Mouse (Mus musculus) bone marrow macrophage, adult 2 months (primary cell): ENCODE data around the gene Tmem189. TPM values are rescaled to one million over a fixed set of nuclear protein-coding genes. Genes with fewer than 3 reads are reported as not detected.
"Not testable (repeated sequence)": the region's sequence is repeated elsewhere in the genome, so short reads cannot be mapped to it uniquely, and the experiment has no call there.

Experiments used
- H3K27ac ChIP-seq: 2 replicates; pipeline ENCODE4 v1.5.1; 2012; ENCODE audit warnings: low read depth, low read length; ENCODE audit not compliant: insufficient read depth
- H3K4me1 ChIP-seq: 2 replicates; pipeline ENCODE4 v1.6.1; 2012; ENCODE audit warnings: low read length; ENCODE audit not compliant: control insufficient read depth, insufficient read depth
- H3K4me3 ChIP-seq: 2 replicates; pipeline ENCODE4 v1.5.1; 2012; ENCODE audit warnings: mild to moderate bottlenecking, low read length, moderate library complexity; ENCODE audit not compliant: insufficient read depth
- CTCF ChIP-seq: IDR thresholded peaks from 2 replicates; pipeline ENCODE4 v1.5.1; 2012; ENCODE audit warnings: low read depth, mild to moderate bottlenecking, low read length, moderate library complexity
- POLR2A ChIP-seq: IDR thresholded peaks from 2 replicates; pipeline ENCODE4 v1.6.1; 2012; ENCODE audit warnings: mild to moderate bottlenecking, low read depth, low read length, borderline replicate concordance
- polyA plus RNA-seq: library from polyadenylated mRNA; stranded (reverse); fragments of >200 nt; gene quantifications from 2 replicates; pipeline ENCODE4 v1.2.4, GENCODE M21; 2012; ENCODE audit not compliant: missing spikeins, insufficient read depth, insufficient read length

The Tmem189 gene
- polyA plus RNA-seq, 1 experiment: 138 TPM

DNA sequence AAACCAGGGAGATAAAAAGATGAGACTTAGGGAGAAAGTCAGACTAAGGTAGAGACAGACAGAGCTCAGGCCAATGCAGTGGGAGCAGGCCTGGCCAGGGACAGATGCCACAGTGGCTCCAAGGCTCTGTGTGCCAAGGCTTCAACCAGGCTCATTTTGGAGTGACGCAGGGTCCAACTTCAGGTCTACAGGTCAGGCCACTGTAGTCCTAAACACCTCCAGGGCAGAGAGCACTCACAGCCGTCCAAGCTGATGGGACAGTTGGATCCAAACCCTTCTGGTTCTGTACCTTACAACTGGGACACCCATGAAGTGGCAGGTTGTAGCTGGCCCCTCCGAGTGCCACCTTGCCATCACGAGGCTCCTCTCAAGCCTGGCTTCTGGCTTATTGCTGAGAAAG lies 31.6 kb downstream of the Tmem189 start:
- Histone ChIP-seq H3K27ac (peak overlapping the region; percentile 99), H3K4me3 (peak overlapping the region; percentile 79), H3K4me1 (peaks cover 51% of the 10 kb centered on the region)
- TF ChIP-seq POLR2A: no peak
- no peak for TF ChIP-seq CTCF

DNA sequence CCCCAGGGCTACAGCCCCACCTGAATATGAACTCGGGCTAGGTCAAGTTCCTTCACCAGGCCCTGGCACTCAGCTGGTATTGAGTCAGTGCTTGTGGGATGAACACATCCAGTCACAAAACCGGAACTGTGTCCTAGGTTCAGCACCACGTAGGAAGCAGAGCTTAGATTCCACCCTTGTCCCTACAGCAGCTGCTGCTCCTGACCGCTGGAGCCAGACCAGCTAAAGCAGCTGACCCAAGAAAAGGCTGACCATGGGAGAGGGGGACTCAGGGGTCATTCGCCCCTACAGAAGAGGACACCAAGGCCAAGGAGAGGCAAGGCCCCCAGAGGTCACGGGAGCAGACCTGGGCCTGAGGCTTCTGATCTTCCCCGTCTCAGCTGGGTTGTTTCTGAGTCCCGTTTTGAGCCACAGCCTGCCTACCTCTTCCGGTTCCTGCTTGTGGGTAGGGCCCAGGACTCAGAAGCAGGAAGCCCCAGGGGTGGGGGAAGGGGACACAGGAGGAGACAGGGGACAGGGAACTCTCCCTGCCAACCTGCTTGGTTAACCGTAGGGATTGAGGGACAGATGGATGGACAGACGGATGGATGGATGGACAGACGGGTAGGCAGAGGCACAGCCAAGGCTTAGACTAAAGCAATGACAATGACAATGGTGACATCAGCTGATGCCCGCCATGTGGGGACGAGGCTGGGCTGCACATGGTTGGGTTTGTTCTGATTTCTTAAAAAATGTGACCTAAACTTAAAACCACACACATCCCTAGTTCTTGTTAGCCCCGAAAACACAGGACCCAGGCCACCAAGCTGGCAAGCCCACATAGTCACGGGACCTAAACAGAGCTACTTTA lies 32.8 kb downstream of the Tmem189 start:
- Histone ChIP-seq H3K27ac (peak overlapping the region; percentile 99), H3K4me1 (peaks cover 54% of the 10 kb centered on the region), H3K4me3 (peak overlapping the region; percentile 79)
- TF ChIP-seq POLR2A (no peak), CTCF (no peak)

DNA sequence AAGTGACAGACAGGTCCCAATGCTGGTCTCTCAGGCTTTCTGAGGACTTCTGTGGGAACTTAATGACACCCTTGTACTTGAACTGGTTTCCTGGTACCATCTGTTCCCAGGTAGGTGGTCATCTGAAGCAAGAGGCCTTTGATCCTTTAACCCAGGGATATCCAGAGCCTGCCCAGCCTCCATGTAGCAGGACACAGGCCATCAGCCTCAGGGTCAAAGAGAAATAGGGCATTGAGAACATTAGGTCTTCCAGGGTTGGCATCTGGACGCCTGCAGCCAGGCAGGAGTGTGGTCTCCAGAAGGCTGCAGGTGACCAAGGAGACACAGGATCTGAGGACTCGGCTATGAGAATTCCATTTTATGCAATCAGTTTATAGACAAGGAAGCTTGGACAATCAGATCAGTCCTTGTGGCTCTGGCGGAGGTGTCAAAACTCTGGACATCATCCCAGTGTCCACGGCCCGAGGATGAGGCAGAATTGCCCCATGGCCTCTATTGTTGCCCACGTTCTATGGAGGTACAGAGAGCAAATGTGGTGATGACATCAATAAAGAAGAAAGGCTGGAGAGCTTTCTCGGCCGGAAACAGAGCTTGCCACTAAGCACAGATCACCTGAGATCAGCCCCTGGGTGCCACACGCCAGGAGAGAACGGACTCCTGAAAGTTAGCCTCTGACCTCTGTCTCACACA lies 34.6 kb downstream of the Tmem189 start:
- no peak for TF ChIP-seq POLR2A
- H3K27ac ChIP-seq: peak overlapping the region; percentile 99; the same call in 1 of the 2 replicates
- peaks cover 72% of the 10 kb centered on the region for H3K4me1 ChIP-seq
- H3K4me3 ChIP-seq: no peak overlapping the region

DNA sequence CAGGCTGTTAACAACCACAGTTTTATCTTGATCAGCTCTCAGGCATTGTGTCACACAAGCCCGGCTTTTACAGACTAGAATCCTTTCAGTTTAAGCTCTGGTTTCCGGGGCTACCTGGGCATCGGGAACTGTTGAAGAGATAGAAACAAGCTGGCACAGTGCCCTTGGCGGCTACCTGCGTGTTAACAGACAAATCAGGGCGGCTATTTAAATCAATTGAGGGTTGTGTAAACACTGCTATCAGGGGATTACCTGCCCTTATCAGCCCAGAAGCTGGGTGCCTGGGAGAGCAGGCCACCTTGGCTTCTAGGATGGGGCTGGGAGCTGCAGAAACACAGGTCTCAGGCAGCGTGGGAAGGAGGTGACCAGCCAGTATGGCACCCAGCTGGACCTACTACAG lies 36.9 kb downstream of the Tmem189 start:
- TF ChIP-seq POLR2A (no peak), CTCF (no peak)
- Histone ChIP-seq H3K4me1 (peaks cover 81% of the 10 kb centered on the region), H3K27ac (no peak overlapping the region), H3K4me3 (no peak overlapping the region)

- TF ChIP-seq POLR2A (no peak), CTCF (no peak)
- Histone ChIP-seq H3K27ac (no peak overlapping the region), H3K4me1 (peaks cover 81% of the 10 kb centered on the region), H3K4me3 (no peak overlapping the region)
Observed at GRCm38 (mm10) chr2:167651622-167652021, 38.0 kb downstream of the Tmem189 start.

DNA sequence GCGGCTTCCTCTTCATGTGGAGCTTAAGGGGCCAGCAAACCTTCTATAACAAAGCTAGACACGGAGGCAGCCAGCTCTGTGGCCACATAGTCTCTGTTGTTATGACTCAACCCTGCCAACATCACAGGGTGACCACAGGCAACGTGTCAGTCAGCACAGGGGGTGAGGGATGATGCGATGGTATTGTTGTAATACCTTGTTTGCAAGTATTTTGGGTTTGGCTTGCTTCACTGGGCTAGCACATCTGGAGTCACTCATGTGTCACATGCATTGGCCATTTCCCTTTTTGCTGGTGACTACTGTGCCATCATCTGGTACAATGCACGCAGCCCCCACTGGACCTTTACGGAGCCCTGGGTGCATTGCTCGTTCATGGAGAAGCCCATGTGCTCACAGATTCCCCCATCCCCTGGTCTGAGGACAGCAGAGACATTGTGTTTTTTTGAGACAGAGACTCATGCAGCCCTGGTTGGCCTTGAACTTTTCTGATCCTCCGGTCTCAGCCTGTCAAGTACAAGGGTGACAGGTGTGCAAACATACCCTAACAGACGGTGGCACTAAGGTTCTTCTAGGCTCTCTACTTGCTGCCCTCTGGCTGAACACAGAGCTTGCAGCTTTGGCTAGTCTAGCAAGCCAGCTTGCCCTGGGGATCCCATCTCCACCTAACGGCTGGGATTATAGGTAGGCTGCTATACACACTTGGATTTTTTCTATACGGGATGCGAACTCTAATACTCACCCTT lies 40.2 kb downstream of the Tmem189 start:
- TF ChIP-seq CTCF: no peak
- 0 out of 2 replicates have a peak, but pooled peaks have one; percentile 10 for TF ChIP-seq POLR2A
- Histone ChIP-seq H3K4me1 (peaks cover 79% of the 10 kb centered on the region), H3K27ac (peak overlapping the region; percentile 89), H3K4me3 (no peak overlapping the region)

GRCm38 (mm10) chr2:167646411-167646810 lies 43.2 kb downstream of the Tmem189 start:
- TF ChIP-seq POLR2A: no peak
- TF ChIP-seq CTCF: no peak
- H3K27ac ChIP-seq: no peak overlapping the region
- H3K4me1 ChIP-seq: peaks cover 68% of the 10 kb centered on the region
- no peak overlapping the region for H3K4me3 ChIP-seq

- H3K4me3 ChIP-seq: not testable (repeated sequence)
- peaks cover 42% of the 10 kb centered on the region for H3K4me1 ChIP-seq
Observed at GRCm38 (mm10) chr2:167643356-167644052, 46.1 kb downstream of the Tmem189 start.

GRCm38 (mm10) chr2:167642164-167642563 lies 47.5 kb downstream of the Tmem189 start:
- H3K4me1 ChIP-seq: peaks cover 30% of the 10 kb centered on the region
- no peak overlapping the region for H3K27ac ChIP-seq
- H3K4me3 ChIP-seq: no peak overlapping the region
- TF ChIP-seq CTCF: no peak

More at GRCm38 (mm10) chr2:167643356-167644052, 46.1 kb downstream of the Tmem189 start:
- H3K27ac ChIP-seq: not testable (repeated sequence)
